Mouse (Mus musculus): ENCODE measurements around the gene Strip1. TPM values are rescaled to one million over a fixed set of nuclear protein-coding genes. Genes with fewer than 3 reads are reported as not detected.

Strip1 gene
- total RNA-seq, 4 experiments from 2014 or later = 52.3 to 62.6 (median 55.1) TPM

Other genes with a start within 250 kb of the Strip1 start
- 10 to 100 TPM; 59.7 to 66.2 (median 61.6) TPM for gene Kcnc4, start 172.1 kb downstream of the Strip1 start, total RNA-seq (2022)
- 100 to 1,000 TPM; 328 to 391 (median 344) TPM for gene Slc6a17, start 113.7 kb downstream of the Strip1 start, total RNA-seq (2022)
- gene Ubl4b, start 76.6 kb downstream of the Strip1 start, total RNA-seq (2022) = under 1 TPM in 1 of 4 experiments, not detected in 3; 0.70 TPM
- gene Alx3, start 36.7 kb downstream of the Strip1 start, total RNA-seq (2022) = 1 to 10 TPM in 2 of 4 experiments, under 1 TPM in 2; 0.53 to 2.4 (median 0.82) TPM
- gene Gm10961, start 372 bp downstream of the Strip1 start, total RNA-seq (2022) = not detected
- 100 to 1,000 TPM; 308 to 354 (median 335) TPM for gene Ahcyl1, start 64.9 kb upstream of the Strip1 start, total RNA-seq (2022)
- 10 to 100 TPM; 18.6 to 34.2 (median 26.6) TPM for gene Csf1, start 128.8 kb upstream of the Strip1 start, total RNA-seq (2022)
- gene Eps8l3, start 245.5 kb upstream of the Strip1 start, total RNA-seq (2022) = not detected

All from left cerebral cortex, adult 8-10 months (tissue).